Mouse (Mus musculus): Measurements from ENCODE around the gene Gtf2f1.

GRCm38 (mm10) chr17:57058891-57059485 is 47.9 kb upstream of the Gtf2f1 start, which contains the start of gene Crb3:
- no peak for TF ChIP-seq POLR2A (IDR thresholded peaks at IDR 0.05; ENCODE audit: insufficient read length, low read depth)
- TF ChIP-seq REST (IDR thresholded peaks at IDR 0.05; ENCODE audit: insufficient read depth, insufficient read length) = no peak
- TF ChIP-seq MAX (IDR thresholded peaks at IDR 0.05; ENCODE audit: low read depth) = no peak
- no peak for TF ChIP-seq POLR2AphosphoS2 (IDR thresholded peaks at IDR 0.05; ENCODE audit: insufficient read length, low read depth)
- TF ChIP-seq E2F4 (IDR thresholded peaks at IDR 0.05; ENCODE audit: insufficient read depth) = no peak
- no peak for TF ChIP-seq TCF12 (IDR thresholded peaks at IDR 0.05; ENCODE audit: insufficient read depth, poor library complexity, severe bottlenecking)
- no peak for TF ChIP-seq CEBPB (IDR thresholded peaks at IDR 0.05; ENCODE audit: insufficient read depth, poor library complexity, severe bottlenecking)

Data from myocyte (in vitro differentiated cells).